Mouse (Mus musculus): Measurements from ENCODE around the gene Taar8b. TPM values are rescaled to one million over a fixed set of nuclear protein-coding genes. Genes with fewer than 3 reads are reported as not detected.
"Not testable (repeated sequence)": the region's sequence is repeated elsewhere in the genome, so short reads cannot be mapped to it uniquely, and the experiment has no call there.

Taar8b gene
- polyA plus RNA-seq, 1 experiment: not detected

GRCm38 (mm10) chr10:24107747-24108146 lies 15.7 kb upstream of the Taar8b start:
- Histone ChIP-seq H3K9me3 (ENCODE audit: control insufficient read depth, low read length) (no peaks in the 10 kb centered on the region), H3K4me3 (replicated peaks) (no peak overlapping the region), H3K27me3 (ENCODE audit: control insufficient read depth) (no peaks in the 10 kb centered on the region), H3K36me3 (ENCODE audit: control insufficient read depth) (no peaks in the 10 kb centered on the region), H3K4me1 (ENCODE audit: control insufficient read depth) (no peaks in the 10 kb centered on the region)
- TF ChIP-seq TAL1 (IDR thresholded peaks at IDR 0.05; ENCODE audit: low read length) (no peak), GATA1 (IDR thresholded peaks at IDR 0.05; ENCODE audit: low read length) (no peak)

GRCm38 (mm10) chr10:24103299-24103698 lies 11.2 kb upstream of the Taar8b start:
- not testable (repeated sequence) for H3K9me3 ChIP-seq (ENCODE audit: control insufficient read depth, low read length); H3K4me1 ChIP-seq (ENCODE audit: control insufficient read depth); H3K27me3 ChIP-seq (ENCODE audit: control insufficient read depth); H3K4me3 ChIP-seq (replicated peaks); H3K36me3 ChIP-seq (ENCODE audit: control insufficient read depth)

DNA sequence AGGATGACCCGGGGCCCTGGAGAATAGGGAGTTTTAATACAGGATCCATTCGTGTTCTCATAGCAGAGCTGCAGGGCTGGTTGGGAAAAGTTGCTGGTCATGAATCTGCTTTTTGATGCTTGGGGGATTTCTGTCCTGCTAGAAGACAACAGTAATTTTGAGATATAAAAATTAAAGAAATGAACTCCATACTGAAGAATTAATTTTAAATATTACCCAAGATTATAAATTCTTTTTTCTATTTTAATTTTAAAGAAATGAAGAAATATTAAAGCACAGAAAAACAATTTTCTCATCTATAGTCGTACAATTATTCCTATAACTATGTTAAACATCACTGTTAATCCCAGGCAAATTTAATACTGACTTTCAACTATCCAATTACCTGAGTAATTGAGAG lies 9.7 kb upstream of the Taar8b start, which contains the start of gene Taar8c:
Taar8c (minus strand) TSS at position 101 of the 400 bp plus-strand sequence.
- H3K9me3 ChIP-seq (ENCODE audit: control insufficient read depth, low read length); H3K36me3 ChIP-seq (ENCODE audit: control insufficient read depth); H3K4me1 ChIP-seq (ENCODE audit: control insufficient read depth); H3K4me3 ChIP-seq (replicated peaks); H3K27me3 ChIP-seq (ENCODE audit: control insufficient read depth): not testable (repeated sequence)

DNA sequence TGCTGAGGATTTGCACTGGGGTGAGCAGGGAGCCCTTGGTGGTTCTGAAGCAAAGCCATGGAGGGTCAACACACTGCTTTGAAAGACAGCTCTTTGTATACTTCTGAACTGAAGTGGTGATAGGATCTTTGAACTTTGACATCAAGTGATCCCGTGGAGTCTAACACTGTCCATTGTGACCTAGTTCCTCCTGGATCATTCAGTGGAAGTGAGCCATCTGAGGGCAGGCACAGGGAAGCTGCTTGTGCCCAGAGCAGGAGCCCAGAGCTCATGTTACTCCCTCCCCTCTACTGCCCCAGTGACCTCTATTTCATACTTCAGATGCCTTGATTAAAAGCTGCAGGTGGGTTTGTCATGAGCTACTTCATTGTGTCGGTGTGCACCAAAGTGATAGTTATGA lies 4.9 kb upstream of the Taar8b start:
- not testable (repeated sequence) for H3K27me3 ChIP-seq (ENCODE audit: control insufficient read depth); H3K36me3 ChIP-seq (ENCODE audit: control insufficient read depth); H3K4me1 ChIP-seq (ENCODE audit: control insufficient read depth); H3K4me3 ChIP-seq (replicated peaks); H3K9me3 ChIP-seq (ENCODE audit: control insufficient read depth, low read length)

DNA sequence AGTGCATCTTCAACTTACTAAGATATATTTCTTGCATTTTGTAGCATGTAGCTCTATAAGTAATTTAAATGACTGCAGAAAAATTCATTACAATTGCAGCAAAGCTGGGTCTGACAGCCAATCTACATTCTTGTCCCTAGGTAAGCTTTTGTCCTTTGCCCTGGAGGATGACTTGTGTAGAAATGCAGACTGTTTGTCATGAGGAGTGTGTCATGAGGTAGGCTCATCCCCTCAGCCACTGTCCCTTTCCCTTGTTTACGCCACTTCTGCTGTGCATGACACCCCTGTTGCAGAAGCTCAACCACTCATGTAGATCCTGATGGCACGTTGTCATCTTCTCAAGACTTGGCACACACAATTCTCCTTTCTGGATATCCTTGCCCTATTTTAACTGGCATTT lies 4.9 kb downstream of the Taar8b start:
- no peaks in the 10 kb centered on the region for H3K36me3 ChIP-seq (ENCODE audit: control insufficient read depth)
- no peaks in the 10 kb centered on the region for H3K4me1 ChIP-seq (ENCODE audit: control insufficient read depth)
- no peaks in the 10 kb centered on the region for H3K9me3 ChIP-seq (ENCODE audit: control insufficient read depth, low read length)
- H3K27me3 ChIP-seq (ENCODE audit: control insufficient read depth): no peaks in the 10 kb centered on the region
- no peak overlapping the region for H3K4me3 ChIP-seq (replicated peaks)
- TF ChIP-seq TAL1 (IDR thresholded peaks at IDR 0.05; ENCODE audit: low read length): no peak
- no peak for TF ChIP-seq GATA1 (IDR thresholded peaks at IDR 0.05; ENCODE audit: low read length)

- TF ChIP-seq GATA1 (IDR thresholded peaks at IDR 0.05; ENCODE audit: low read length) (no peak), TAL1 (IDR thresholded peaks at IDR 0.05; ENCODE audit: low read length) (no peak)
- H3K27me3 ChIP-seq (ENCODE audit: control insufficient read depth): no peaks in the 10 kb centered on the region
- no peaks in the 10 kb centered on the region for H3K9me3 ChIP-seq (ENCODE audit: control insufficient read depth, low read length)
- H3K36me3 ChIP-seq (ENCODE audit: control insufficient read depth): no peaks in the 10 kb centered on the region
- H3K4me3 ChIP-seq (replicated peaks): no peak overlapping the region
- no peaks in the 10 kb centered on the region for H3K4me1 ChIP-seq (ENCODE audit: control insufficient read depth)
Observed at GRCm38 (mm10) chr10:24086555-24086954, 5.5 kb downstream of the Taar8b start.

DNA sequence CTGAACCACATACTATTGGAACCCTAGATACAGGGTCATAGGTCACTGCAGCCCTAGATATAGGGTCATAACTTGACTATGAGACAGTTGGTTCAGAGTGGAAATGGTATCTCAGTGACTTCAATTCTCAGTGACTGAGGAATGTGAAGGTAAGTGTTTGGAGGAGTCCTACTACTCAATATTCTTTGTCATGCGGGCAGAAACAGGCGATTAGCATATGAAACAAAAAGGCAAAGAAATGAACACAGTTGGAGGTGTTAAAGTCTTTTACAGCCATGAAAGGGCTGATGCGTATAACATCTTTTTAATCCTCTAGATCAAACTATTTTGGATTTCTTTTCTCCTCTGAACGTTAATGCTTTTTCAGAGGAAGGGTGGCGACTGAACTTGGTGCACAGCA lies 6.2 kb downstream of the Taar8b start:
- TF ChIP-seq GATA1 (IDR thresholded peaks at IDR 0.05; ENCODE audit: low read length) (no peak), TAL1 (IDR thresholded peaks at IDR 0.05; ENCODE audit: low read length) (no peak)
- Histone ChIP-seq H3K36me3 (ENCODE audit: control insufficient read depth) (no peaks in the 10 kb centered on the region), H3K4me1 (ENCODE audit: control insufficient read depth) (no peaks in the 10 kb centered on the region), H3K9me3 (ENCODE audit: control insufficient read depth, low read length) (no peaks in the 10 kb centered on the region), H3K4me3 (replicated peaks) (no peak overlapping the region), H3K27me3 (ENCODE audit: control insufficient read depth) (no peaks in the 10 kb centered on the region)

GRCm38 (mm10) chr10:24080166-24080565 lies 11.9 kb downstream of the Taar8b start:
- no peak for TF ChIP-seq TAL1 (IDR thresholded peaks at IDR 0.05; ENCODE audit: low read length)
- no peak for TF ChIP-seq GATA1 (IDR thresholded peaks at IDR 0.05; ENCODE audit: low read length)
- H3K36me3 ChIP-seq (ENCODE audit: control insufficient read depth): no peaks in the 10 kb centered on the region
- no peaks in the 10 kb centered on the region for H3K9me3 ChIP-seq (ENCODE audit: control insufficient read depth, low read length)
- no peaks in the 10 kb centered on the region for H3K27me3 ChIP-seq (ENCODE audit: control insufficient read depth)
- peaks cover 2% of the 10 kb centered on the region; the same call in 1 of the 2 replicates for H3K4me1 ChIP-seq (ENCODE audit: control insufficient read depth)
- no peak overlapping the region for H3K4me3 ChIP-seq (replicated peaks)

DNA sequence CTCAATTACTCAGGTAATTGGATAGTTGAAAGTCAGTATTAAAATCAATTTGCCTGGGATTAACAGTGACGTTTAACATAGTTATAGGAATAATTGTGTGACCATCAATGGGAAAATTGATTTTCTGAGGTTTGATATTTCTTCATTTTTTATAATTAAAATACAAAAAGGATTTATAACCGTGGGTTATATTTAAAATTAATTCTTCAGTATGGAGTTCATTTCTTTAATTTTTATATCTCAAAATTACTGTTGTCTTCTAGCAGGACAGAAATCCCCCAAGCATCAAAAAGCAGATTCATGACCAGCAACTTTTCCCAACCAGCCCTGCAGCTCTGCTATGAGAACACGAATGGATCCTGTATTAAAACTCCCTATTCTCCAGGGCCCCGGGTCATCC lies 15.9 kb downstream of the Taar8b start, which contains the start of gene Taar8a:
Taar8a (plus strand) TSS at position 301 of the 400 bp plus-strand sequence.
- not testable (repeated sequence) for H3K4me3 ChIP-seq (replicated peaks); H3K27me3 ChIP-seq (ENCODE audit: control insufficient read depth); H3K36me3 ChIP-seq (ENCODE audit: control insufficient read depth); H3K4me1 ChIP-seq (ENCODE audit: control insufficient read depth); H3K9me3 ChIP-seq (ENCODE audit: control insufficient read depth, low read length)

DNA sequence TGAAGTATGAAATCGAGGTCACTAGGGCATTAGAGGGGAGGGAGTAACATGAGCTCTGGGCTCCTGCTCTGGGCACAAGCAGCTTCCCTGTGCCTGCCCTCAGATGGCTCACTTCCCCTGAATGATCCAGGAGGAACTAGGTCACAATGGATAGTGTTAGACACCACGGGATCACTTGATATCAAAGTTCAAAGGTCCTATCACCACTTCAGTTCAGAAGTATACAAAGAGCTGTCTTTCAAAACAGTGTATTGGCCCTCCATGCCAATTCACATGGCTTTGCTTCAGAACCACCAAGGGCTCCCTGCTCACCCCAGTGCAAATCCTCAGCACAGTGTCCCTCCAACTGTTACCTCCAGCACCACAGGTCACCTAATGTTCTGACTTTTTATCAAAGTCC lies 17.3 kb downstream of the Taar8b start:
- H3K9me3 ChIP-seq (ENCODE audit: control insufficient read depth, low read length); H3K4me1 ChIP-seq (ENCODE audit: control insufficient read depth); H3K27me3 ChIP-seq (ENCODE audit: control insufficient read depth); H3K36me3 ChIP-seq (ENCODE audit: control insufficient read depth); H3K4me3 ChIP-seq (replicated peaks): not testable (repeated sequence)

DNA sequence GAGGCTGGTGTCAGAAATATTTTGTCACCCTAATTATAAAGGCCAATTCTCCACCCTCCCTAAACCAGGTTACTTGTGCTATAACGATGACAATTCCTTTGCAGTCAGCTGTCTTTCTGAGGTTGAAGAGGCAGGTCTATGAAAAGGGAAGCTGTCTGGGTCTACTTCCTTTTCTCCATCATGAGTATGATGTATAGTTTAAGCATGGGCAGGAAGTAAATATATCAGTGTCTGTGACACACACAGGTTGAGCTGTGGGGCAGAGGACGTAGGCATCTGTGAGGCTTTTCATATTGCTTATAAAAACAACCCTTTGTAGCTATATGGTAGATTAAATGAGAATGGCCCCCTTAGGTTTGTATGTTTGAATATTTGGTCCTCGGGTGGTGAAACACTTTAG lies 33.1 kb downstream of the Taar8b start:
- Histone ChIP-seq H3K27me3 (ENCODE audit: control insufficient read depth) (no peaks in the 10 kb centered on the region), H3K36me3 (ENCODE audit: control insufficient read depth) (no peaks in the 10 kb centered on the region), H3K4me3 (replicated peaks) (no peak overlapping the region), H3K9me3 (ENCODE audit: control insufficient read depth, low read length) (no peaks in the 10 kb centered on the region), H3K4me1 (ENCODE audit: control insufficient read depth) (no peaks in the 10 kb centered on the region)
- TF ChIP-seq TAL1 (IDR thresholded peaks at IDR 0.05; ENCODE audit: low read length): no peak
- no peak for TF ChIP-seq GATA1 (IDR thresholded peaks at IDR 0.05; ENCODE audit: low read length)
